Mouse (Mus musculus) ES-E14 (cell line): ENCODE results near the gene Ctnnbl1.

Experiments
- HCFC1 ChIP-seq: IDR thresholded peaks from 2 replicates; pipeline ENCODE4 v1.6.1; 2012; ENCODE audit warnings: low read length, inconsistent platforms, borderline replicate concordance; ENCODE audit not compliant: insufficient read depth
- MAFK ChIP-seq: IDR thresholded peaks from 2 replicates; pipeline ENCODE4 v1.6.1; 2014; ENCODE audit warnings: mild to moderate bottlenecking, low read depth, low read length, inconsistent platforms; ENCODE audit not compliant: insufficient read depth
- ZNF384 ChIP-seq: IDR thresholded peaks from 2 replicates; pipeline ENCODE4 v1.6.1; 2012; ENCODE audit warnings: low read depth, low read length, inconsistent platforms

GRCm38 (mm10) chr2:157715586-157716191 lies 21.5 kb upstream of the Ctnnbl1 start:
- TF ChIP-seq ZNF384 (no peak), MAFK (no peak), HCFC1 (no peak)
